Mouse (Mus musculus): ENCODE measurements around the gene D11Wsu47e. TPM values are rescaled to one million over a fixed set of nuclear protein-coding genes. Genes with fewer than 3 reads are reported as not detected.

The D11Wsu47e gene
- polyA plus RNA-seq, 1 experiment from 2014 or later, result 11.9 TPM

DNA sequence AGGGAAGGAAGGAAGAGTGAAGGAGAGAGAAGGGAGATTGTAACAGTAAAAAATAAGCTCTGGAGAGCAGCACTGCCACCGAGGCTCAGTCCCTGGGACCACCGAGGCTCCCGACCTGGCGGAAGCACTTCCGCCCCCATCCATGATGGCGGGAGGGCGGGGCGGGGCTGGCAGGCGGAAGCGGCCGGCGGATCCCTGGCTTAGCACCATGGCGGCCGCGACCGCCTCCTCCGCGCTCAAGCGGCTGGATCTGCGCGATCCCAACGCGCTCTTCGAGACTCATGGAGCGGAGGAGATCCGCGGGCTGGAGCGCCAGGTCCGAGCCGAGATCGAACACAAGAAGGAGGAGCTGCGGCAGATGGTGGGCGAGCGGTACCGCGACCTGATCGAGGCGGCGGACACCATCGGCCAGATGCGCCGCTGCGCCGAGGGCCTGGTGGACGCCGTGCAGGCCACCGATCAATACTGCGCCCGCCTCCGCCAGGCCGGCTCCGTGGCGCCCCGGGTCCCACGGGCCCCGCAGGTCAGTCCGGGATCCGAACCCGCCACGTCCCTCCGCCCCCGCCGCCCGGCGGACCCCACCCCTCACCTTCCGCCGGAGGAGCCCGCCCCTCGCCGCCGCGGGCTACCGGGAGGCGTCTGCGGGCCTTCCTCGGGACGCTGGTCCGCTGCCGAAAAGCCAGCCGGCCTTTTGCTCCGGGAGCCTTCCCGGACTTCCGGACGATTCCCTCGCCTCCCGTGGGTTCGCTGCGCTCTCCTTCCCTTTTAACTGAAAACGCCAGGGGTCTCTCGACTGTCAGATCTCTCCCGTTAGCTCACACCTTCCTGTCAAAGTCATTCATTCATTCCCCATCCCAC, 34.6 kb upstream of the D11Wsu47e start, which contains the start of gene Slc39a11:
Slc39a11 (minus strand) TSS at position 727 of the 858 bp plus-strand sequence.
- no peaks in the 10 kb centered on the region for H3K27me3 ChIP-seq (replicated peaks; ENCODE audit: insufficient read depth, low read length)
- ATAC-seq (peak; percentile 86), DNase-seq (ENCODE audit: low spot score) (peak; percentile 77)
- peak within 1 kb of the TSS; percentile 85 for H3K27ac ChIP-seq (ENCODE audit: low read length)
- peaks cover 8% of the 10 kb centered on the region; the same call in 1 of the 2 replicates for H3K4me1 ChIP-seq (ENCODE audit: insufficient read depth, low read depth, low read length)
- peak within 1 kb of the TSS; percentile 100 for H3K4me3 ChIP-seq (ENCODE audit: low read depth, low read length)
- peak within 1 kb of the TSS; percentile 93 for H3K9ac ChIP-seq (replicated peaks; ENCODE audit: low read depth)
- 1% methylated on average over 62 of the region's 91 CpGs for WGBS
- peak; percentile 41 for TF ChIP-seq CTCF (IDR thresholded peaks at IDR 0.05)
- TF ChIP-seq EP300 (IDR thresholded peaks at IDR 0.05), result no peak
- no peaks in the 10 kb centered on the region for H3K9me3 ChIP-seq (ENCODE audit: low read length)
- peak within 1 kb of the TSS; percentile 73 for H3K4me2 ChIP-seq (replicated peaks; ENCODE audit: low read depth, low read length)
- H3K36me3 ChIP-seq (ENCODE audit: insufficient read depth, low read length), result 0 out of 2 replicates have a peak, but pooled peaks cover 6% of the 10 kb centered on the region

DNA sequence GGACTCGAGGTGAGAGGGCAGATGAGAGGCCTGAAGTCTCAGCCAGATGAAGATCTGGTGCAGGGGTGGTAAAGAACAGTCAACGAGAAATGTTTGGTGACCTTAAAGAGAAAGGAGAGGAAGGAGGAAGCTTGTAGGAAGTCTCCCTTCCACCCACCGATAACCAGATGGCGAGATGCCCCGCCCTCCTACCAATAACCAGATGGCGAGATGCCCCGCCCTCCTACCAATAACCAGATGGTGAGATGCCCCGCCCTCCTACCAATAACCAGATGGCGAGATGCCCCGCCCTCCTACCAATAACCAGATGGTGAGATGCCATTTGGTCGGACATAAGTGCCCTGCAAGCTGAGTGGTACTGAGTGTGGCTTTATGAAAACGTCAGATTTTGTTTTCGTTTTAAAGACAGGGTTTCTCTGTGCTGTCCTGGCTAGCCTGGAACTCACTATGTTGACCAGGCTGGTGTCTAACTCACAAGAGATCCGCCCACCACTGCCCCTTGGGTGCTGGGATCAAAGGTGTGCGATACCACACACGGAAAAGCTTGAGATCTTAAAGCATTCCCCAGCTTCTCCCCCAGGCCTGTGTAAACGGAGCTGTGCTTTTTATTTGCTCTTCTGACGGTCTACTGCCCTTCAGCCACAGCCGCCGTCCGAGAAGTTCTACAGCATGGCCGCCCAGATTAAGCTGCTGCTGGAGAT, 32.9 kb upstream of the D11Wsu47e start:
- Histone ChIP-seq H3K27ac (ENCODE audit: low read length) (no peak overlapping the region), H3K27me3 (replicated peaks; ENCODE audit: insufficient read depth, low read length) (no peaks in the 10 kb centered on the region), H3K9me3 (ENCODE audit: low read length) (no peaks in the 10 kb centered on the region), H3K4me3 (ENCODE audit: low read depth, low read length) (no peak overlapping the region), H3K4me1 (ENCODE audit: insufficient read depth, low read depth, low read length) (peaks cover 8% of the 10 kb centered on the region; the same call in 1 of the 2 replicates), H3K9ac (replicated peaks; ENCODE audit: low read depth) (no peak overlapping the region), H3K36me3 (ENCODE audit: insufficient read depth, low read length) (peaks cover 24% of the 10 kb centered on the region), H3K4me2 (replicated peaks; ENCODE audit: low read depth, low read length) (no peak overlapping the region)
- ATAC-seq, result no peak
- no peak for TF ChIP-seq EP300 (IDR thresholded peaks at IDR 0.05)
- TF ChIP-seq CTCF (IDR thresholded peaks at IDR 0.05), result no peak
- DNase-seq (ENCODE audit: low spot score), result no peak
- WGBS, result 52% methylated on average over 22 of the region's 22 CpGs

DNA sequence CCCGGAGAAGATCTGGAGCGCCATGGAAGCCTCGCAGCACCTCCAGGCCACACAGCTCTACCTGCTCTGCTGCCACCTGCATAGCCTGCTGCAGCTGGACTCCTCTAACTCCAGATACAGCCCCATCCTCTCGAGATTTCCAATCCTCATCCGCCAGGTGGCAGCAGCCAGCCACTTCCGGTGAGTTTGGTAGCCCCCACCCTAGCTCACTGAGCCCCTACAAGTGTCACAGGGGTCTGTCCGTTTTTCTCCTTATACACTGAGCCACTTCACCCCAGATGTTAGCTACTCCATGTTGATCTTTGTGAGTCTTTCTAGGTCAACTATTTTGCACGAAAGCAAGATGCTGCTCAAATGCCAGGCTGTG, 32.3 kb upstream of the D11Wsu47e start:
- Histone ChIP-seq H3K4me1 (ENCODE audit: insufficient read depth, low read depth, low read length) (peaks cover 8% of the 10 kb centered on the region; the same call in 1 of the 2 replicates), H3K4me2 (replicated peaks; ENCODE audit: low read depth, low read length) (no peak overlapping the region), H3K27me3 (replicated peaks; ENCODE audit: insufficient read depth, low read length) (no peaks in the 10 kb centered on the region), H3K36me3 (ENCODE audit: insufficient read depth, low read length) (peaks cover 27% of the 10 kb centered on the region), H3K27ac (ENCODE audit: low read length) (no peak overlapping the region), H3K9me3 (ENCODE audit: low read length) (no peaks in the 10 kb centered on the region), H3K4me3 (ENCODE audit: low read depth, low read length) (no peak overlapping the region), H3K9ac (replicated peaks; ENCODE audit: low read depth) (no peak overlapping the region)
- 39% methylated on average over 8 of the region's 8 CpGs for WGBS
- TF ChIP-seq CTCF (IDR thresholded peaks at IDR 0.05) (peak; percentile 70), EP300 (IDR thresholded peaks at IDR 0.05) (no peak)
- DNase-seq (ENCODE audit: low spot score), result peak; percentile 66
- peak; percentile 14; the same call in 1 of the 2 replicates for ATAC-seq

DNA sequence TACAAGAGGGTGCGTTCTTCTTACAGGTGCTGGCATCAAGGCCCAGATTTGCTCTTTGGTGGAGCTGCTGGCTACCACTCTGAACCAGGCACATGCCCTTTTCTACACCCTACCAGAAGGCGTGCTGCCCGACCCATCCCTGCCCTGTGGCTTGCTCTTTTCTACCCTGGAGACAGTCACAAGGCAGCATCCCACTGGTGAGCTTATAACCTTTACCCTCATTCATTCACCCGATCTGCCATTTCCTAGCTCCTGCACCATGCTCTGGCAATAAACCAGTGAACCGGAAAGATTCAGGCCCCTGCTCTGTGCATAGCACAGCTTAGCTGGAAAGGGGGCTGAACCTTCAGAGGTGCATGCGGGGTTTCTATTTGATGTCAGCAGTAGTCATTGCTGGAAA, 31.7 kb upstream of the D11Wsu47e start:
- DNase-seq (ENCODE audit: low spot score) (no peak), ATAC-seq (no peak)
- H3K4me2 ChIP-seq (replicated peaks; ENCODE audit: low read depth, low read length), result no peak overlapping the region
- H3K4me3 ChIP-seq (ENCODE audit: low read depth, low read length), result no peak overlapping the region
- H3K4me1 ChIP-seq (ENCODE audit: insufficient read depth, low read depth, low read length), result peaks cover 8% of the 10 kb centered on the region; the same call in 1 of the 2 replicates
- H3K9ac ChIP-seq (replicated peaks; ENCODE audit: low read depth), result no peak overlapping the region
- TF ChIP-seq EP300 (IDR thresholded peaks at IDR 0.05), result no peak
- TF ChIP-seq CTCF (IDR thresholded peaks at IDR 0.05), result no peak
- H3K27me3 ChIP-seq (replicated peaks; ENCODE audit: insufficient read depth, low read length), result no peaks in the 10 kb centered on the region
- H3K27ac ChIP-seq (ENCODE audit: low read length), result no peak overlapping the region
- H3K9me3 ChIP-seq (ENCODE audit: low read length), result no peaks in the 10 kb centered on the region
- H3K36me3 ChIP-seq (ENCODE audit: insufficient read depth, low read length), result peaks cover 27% of the 10 kb centered on the region
- WGBS, result 94% methylated on average over 6 of the region's 6 CpGs

DNA sequence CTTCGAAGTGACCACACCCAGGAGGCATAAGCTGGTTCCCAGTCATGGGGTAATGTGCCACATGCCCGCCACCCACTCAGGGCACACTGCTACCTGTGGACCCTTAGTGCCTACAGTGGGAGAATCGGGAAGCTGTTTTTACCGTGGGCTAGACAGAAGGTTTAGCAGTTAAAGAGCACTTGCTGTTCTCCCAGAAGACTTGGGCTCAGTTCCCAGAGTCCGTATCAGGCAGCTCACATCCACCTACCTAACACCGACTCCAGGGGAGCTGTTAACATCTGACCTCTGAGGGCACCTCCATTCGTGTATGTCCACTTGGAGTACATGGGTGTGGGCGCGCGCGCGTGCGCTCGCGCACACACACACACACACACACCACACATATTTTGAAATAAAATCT, 30.1 kb upstream of the D11Wsu47e start:
- 86% methylated on average over 15 of the region's 15 CpGs for WGBS
- Histone ChIP-seq H3K9me3 (ENCODE audit: low read length) (no peaks in the 10 kb centered on the region), H3K36me3 (ENCODE audit: insufficient read depth, low read length) (peaks cover 36% of the 10 kb centered on the region), H3K4me1 (ENCODE audit: insufficient read depth, low read depth, low read length) (peaks cover 3% of the 10 kb centered on the region; the same call in 1 of the 2 replicates), H3K4me3 (ENCODE audit: low read depth, low read length) (no peak overlapping the region), H3K27ac (ENCODE audit: low read length) (no peak overlapping the region), H3K27me3 (replicated peaks; ENCODE audit: insufficient read depth, low read length) (no peaks in the 10 kb centered on the region), H3K9ac (replicated peaks; ENCODE audit: low read depth) (no peak overlapping the region), H3K4me2 (replicated peaks; ENCODE audit: low read depth, low read length) (no peak overlapping the region)
- TF ChIP-seq EP300 (IDR thresholded peaks at IDR 0.05) (no peak), CTCF (IDR thresholded peaks at IDR 0.05) (no peak)
- ATAC-seq, result no peak; the same call in 1 of the 2 replicates
- DNase-seq (ENCODE audit: low spot score), result no peak
